Mouse (Mus musculus): Measurements from ENCODE around the gene Ranbp17. TPM values are rescaled to one million over a fixed set of nuclear protein-coding genes. Genes with fewer than 3 reads are reported as not detected.

Gene Ranbp17
- polyA plus RNA-seq, 2 experiments, result 1.7 to 3.3 TPM

DNA sequence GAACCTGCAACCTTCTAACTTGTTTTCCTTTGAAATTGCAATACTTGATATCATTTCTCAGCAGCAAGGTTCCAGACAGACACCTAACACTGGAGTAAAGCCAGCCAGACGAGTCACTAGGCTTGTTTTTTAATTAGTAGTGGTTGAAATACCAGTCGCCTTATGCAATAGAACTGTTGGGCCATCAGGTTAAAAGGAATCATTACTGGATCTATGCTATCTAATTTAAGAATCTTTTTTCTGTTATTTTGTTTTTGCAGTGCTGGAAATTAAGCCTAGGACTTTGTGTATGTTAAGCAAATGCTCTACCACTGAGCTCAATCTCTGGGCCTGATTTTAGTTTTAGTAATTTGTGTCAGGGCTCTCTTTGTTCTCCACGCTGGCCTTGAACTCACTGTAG, 91.3 kb downstream of the Ranbp17 start:
- Histone ChIP-seq H3K27ac (no peak overlapping the region), H3K36me3 (replicated peaks; ENCODE audit: control insufficient read depth, insufficient read depth, low read depth) (no peaks in the 10 kb centered on the region), H3K27me3 (ENCODE audit: control insufficient read depth, insufficient read depth, low read length) (no peaks in the 10 kb centered on the region), H3K4me1 (replicated peaks; ENCODE audit: control insufficient read depth in 2 of 2, insufficient read depth in 2 of 2, low read length in 1 of 2) (no peaks in the 10 kb centered on the region), H3K9ac (replicated peaks) (no peak overlapping the region), H3K4me3 (ENCODE audit: insufficient read depth in 1 of 2, low read depth in 2 of 2, low read length in 2 of 2) (no peak overlapping the region), H3K4me2 (ENCODE audit: low read depth) (no peak overlapping the region), H3K9me3 (ENCODE audit: control insufficient read depth, low read length) (no peaks in the 10 kb centered on the region)
- ATAC-seq (ENCODE audit: insufficient read depth) (no peak), DNase-seq (ENCODE audit: low read depth in 3 of 3, low spot score in 3 of 3) (no peak)
- WGBS (ENCODE audit: insufficient replicate concordance), result 56% methylated on average over 3 of the region's 3 CpGs
- TF ChIP-seq CTCF (IDR thresholded peaks at IDR 0.05; ENCODE audit: low read depth) (no peak), EP300 (IDR thresholded peaks at IDR 0.05; ENCODE audit: low read depth) (no peak)

DNA sequence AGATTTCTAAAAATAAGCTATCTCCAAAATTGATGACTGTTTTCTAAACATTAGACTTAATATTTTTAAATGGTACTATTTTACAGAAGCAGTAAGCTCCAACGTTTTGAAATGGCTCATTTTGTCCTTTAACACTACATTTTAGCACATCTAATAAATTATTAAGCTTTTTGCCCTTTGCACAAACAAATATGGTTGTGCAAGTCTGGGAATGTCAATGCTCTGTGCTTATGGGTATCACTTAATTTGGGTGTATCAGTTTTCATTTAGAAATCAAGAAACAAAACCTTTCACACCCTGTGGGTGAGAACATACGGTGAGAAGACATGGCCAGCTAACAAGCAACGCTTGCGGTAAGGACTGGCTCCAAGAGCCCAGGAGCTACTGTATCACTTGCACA, 108.9 kb downstream of the Ranbp17 start:
- no peak for TF ChIP-seq EP300 (IDR thresholded peaks at IDR 0.05; ENCODE audit: low read depth)
- TF ChIP-seq CTCF (IDR thresholded peaks at IDR 0.05; ENCODE audit: low read depth), result no peak
- H3K9me3 ChIP-seq (ENCODE audit: control insufficient read depth, low read length), result no peaks in the 10 kb centered on the region
- no peaks in the 10 kb centered on the region for H3K36me3 ChIP-seq (replicated peaks; ENCODE audit: control insufficient read depth, insufficient read depth, low read depth)
- WGBS (ENCODE audit: insufficient replicate concordance), result 78% methylated on average over 4 of the region's 4 CpGs
- H3K4me1 ChIP-seq (replicated peaks; ENCODE audit: control insufficient read depth in 2 of 2, insufficient read depth in 2 of 2, low read length in 1 of 2), result no peaks in the 10 kb centered on the region
- H3K9ac ChIP-seq (replicated peaks), result no peak overlapping the region
- ATAC-seq (ENCODE audit: insufficient read depth) (no peak), DNase-seq (ENCODE audit: low read depth in 3 of 3, low spot score in 3 of 3) (no peak)
- H3K27me3 ChIP-seq (ENCODE audit: control insufficient read depth, insufficient read depth, low read length), result no peaks in the 10 kb centered on the region
- no peak overlapping the region for H3K4me3 ChIP-seq (ENCODE audit: insufficient read depth in 1 of 2, low read depth in 2 of 2, low read length in 2 of 2)
- no peak overlapping the region for H3K27ac ChIP-seq
- no peak overlapping the region for H3K4me2 ChIP-seq (ENCODE audit: low read depth)

DNA sequence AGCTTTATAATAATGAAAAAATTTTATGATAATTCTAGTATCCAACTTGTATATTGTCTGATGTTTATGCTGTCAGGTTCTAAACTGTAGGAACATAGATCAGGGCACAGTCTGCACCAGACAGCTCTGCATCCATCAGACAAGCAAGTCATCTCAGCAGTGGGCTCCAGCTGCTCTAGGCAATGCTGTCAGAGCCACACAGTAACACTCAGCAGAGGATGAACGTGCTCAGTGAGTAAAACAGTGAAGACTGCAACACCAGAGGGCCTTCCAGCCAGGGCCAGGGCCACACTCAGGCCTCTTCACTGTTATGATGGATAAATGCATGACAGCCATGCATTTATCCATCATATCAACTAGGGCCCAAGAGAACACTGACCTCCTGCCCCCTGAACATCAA, 114.2 kb downstream of the Ranbp17 start:
- 62% methylated on average over 1 of the region's 1 CpGs for WGBS (ENCODE audit: insufficient replicate concordance)
- ATAC-seq (ENCODE audit: insufficient read depth), result no peak
- Histone ChIP-seq H3K4me1 (replicated peaks; ENCODE audit: control insufficient read depth in 2 of 2, insufficient read depth in 2 of 2, low read length in 1 of 2) (no peaks in the 10 kb centered on the region), H3K4me2 (ENCODE audit: low read depth) (no peak overlapping the region), H3K27me3 (ENCODE audit: control insufficient read depth, insufficient read depth, low read length) (no peaks in the 10 kb centered on the region), H3K9me3 (ENCODE audit: control insufficient read depth, low read length) (no peaks in the 10 kb centered on the region), H3K36me3 (replicated peaks; ENCODE audit: control insufficient read depth, insufficient read depth, low read depth) (no peaks in the 10 kb centered on the region), H3K27ac (no peak overlapping the region), H3K9ac (replicated peaks) (no peak overlapping the region), H3K4me3 (ENCODE audit: insufficient read depth in 1 of 2, low read depth in 2 of 2, low read length in 2 of 2) (no peak overlapping the region)
- DNase-seq (ENCODE audit: low read depth in 3 of 3, low spot score in 3 of 3), result no peak
- TF ChIP-seq EP300 (IDR thresholded peaks at IDR 0.05; ENCODE audit: low read depth), result no peak
- no peak for TF ChIP-seq CTCF (IDR thresholded peaks at IDR 0.05; ENCODE audit: low read depth)

- no peak for ATAC-seq (ENCODE audit: insufficient read depth)
- no peak overlapping the region for H3K9ac ChIP-seq (replicated peaks)
- WGBS (ENCODE audit: insufficient replicate concordance), result 64% methylated on average over 3 of the region's 3 CpGs
- no peaks in the 10 kb centered on the region for H3K4me1 ChIP-seq (replicated peaks; ENCODE audit: control insufficient read depth in 2 of 2, insufficient read depth in 2 of 2, low read length in 1 of 2)
- no peaks in the 10 kb centered on the region for H3K9me3 ChIP-seq (ENCODE audit: control insufficient read depth, low read length)
- H3K36me3 ChIP-seq (replicated peaks; ENCODE audit: control insufficient read depth, insufficient read depth, low read depth), result no peaks in the 10 kb centered on the region
- TF ChIP-seq EP300 (IDR thresholded peaks at IDR 0.05; ENCODE audit: low read depth), result no peak
- TF ChIP-seq CTCF (IDR thresholded peaks at IDR 0.05; ENCODE audit: low read depth), result no peak
- H3K4me3 ChIP-seq (ENCODE audit: insufficient read depth in 1 of 2, low read depth in 2 of 2, low read length in 2 of 2), result no peak overlapping the region
- no peak for DNase-seq (ENCODE audit: low read depth in 3 of 3, low spot score in 3 of 3)
- no peak overlapping the region for H3K27ac ChIP-seq
- no peaks in the 10 kb centered on the region for H3K27me3 ChIP-seq (ENCODE audit: control insufficient read depth, insufficient read depth, low read length)
- no peak overlapping the region for H3K4me2 ChIP-seq (ENCODE audit: low read depth)
Measured at GRCm38 (mm10) chr11:33398701-33399100, 114.8 kb downstream of the Ranbp17 start.

- 64% methylated on average over 6 of the region's 6 CpGs for WGBS (ENCODE audit: insufficient replicate concordance)
- no peak overlapping the region for H3K4me3 ChIP-seq (ENCODE audit: insufficient read depth in 1 of 2, low read depth in 2 of 2, low read length in 2 of 2)
- no peak for TF ChIP-seq EP300 (IDR thresholded peaks at IDR 0.05; ENCODE audit: low read depth)
- TF ChIP-seq CTCF (IDR thresholded peaks at IDR 0.05; ENCODE audit: low read depth), result no peak
- no peaks in the 10 kb centered on the region for H3K9me3 ChIP-seq (ENCODE audit: control insufficient read depth, low read length)
- no peak overlapping the region for H3K27ac ChIP-seq
- no peak for ATAC-seq (ENCODE audit: insufficient read depth)
- H3K27me3 ChIP-seq (ENCODE audit: control insufficient read depth, insufficient read depth, low read length), result no peaks in the 10 kb centered on the region
- no peaks in the 10 kb centered on the region for H3K36me3 ChIP-seq (replicated peaks; ENCODE audit: control insufficient read depth, insufficient read depth, low read depth)
- no peak for DNase-seq (ENCODE audit: low read depth in 3 of 3, low spot score in 3 of 3)
- no peak overlapping the region for H3K4me2 ChIP-seq (ENCODE audit: low read depth)
- no peaks in the 10 kb centered on the region for H3K4me1 ChIP-seq (replicated peaks; ENCODE audit: control insufficient read depth in 2 of 2, insufficient read depth in 2 of 2, low read length in 1 of 2)
- H3K9ac ChIP-seq (replicated peaks), result no peak overlapping the region
Measured at GRCm38 (mm10) chr11:33396275-33396674, 117.3 kb downstream of the Ranbp17 start.
